Mouse (Mus musculus) myocyte (in vitro differentiated cells): Measurements from ENCODE around the gene Tff2. TPM values are rescaled to one million over a fixed set of nuclear protein-coding genes. Genes with fewer than 3 reads are reported as not detected.

Experiments used
- H3K27me3 ChIP-seq: one replicate; pipeline ENCODE4 v1.6.1; 2011; ENCODE audit not compliant: control insufficient read depth, insufficient read depth, insufficient read length
- H3K36me3 ChIP-seq: one replicate; pipeline ENCODE4 v1.6.1; 2011; ENCODE audit not compliant: control insufficient read depth, insufficient read depth
- H3K4me2 ChIP-seq: one replicate; pipeline ENCODE4 v1.6.1; 2011; ENCODE audit warnings: low read depth, control low read depth
- H3K4me3 ChIP-seq: one replicate; pipeline ENCODE4 v1.5.1; 2011; ENCODE audit warnings: mild to moderate bottlenecking, control low read depth, moderate library complexity
- H3K79me2 ChIP-seq: one replicate; pipeline ENCODE4 v1.6.1; 2011; ENCODE audit not compliant: control insufficient read depth, insufficient read depth
- H3ac ChIP-seq: one replicate; pipeline ENCODE4 v1.6.1; 2011; ENCODE audit not compliant: control insufficient read depth, insufficient read length
- CEBPB ChIP-seq: IDR thresholded peaks from 2 replicates; pipeline ENCODE4 v1.6.1; 2011; ENCODE audit warnings: mild to moderate bottlenecking, moderate library complexity; ENCODE audit not compliant: poor library complexity, insufficient read depth, severe bottlenecking
- E2F4 ChIP-seq: IDR thresholded peaks from one replicate; pipeline ENCODE4 v1.6.1; 2011; ENCODE audit warnings: mild to moderate bottlenecking, control low read depth, moderate library complexity; ENCODE audit not compliant: insufficient read depth
- MAX ChIP-seq: IDR thresholded peaks from one replicate; pipeline ENCODE4 v1.6.1; 2011; ENCODE audit warnings: low read depth, mild to moderate bottlenecking, control low read depth
- MYOD1 ChIP-seq, 3 experiments: IDR thresholded peaks; one replicate each; pipeline ENCODE4 v1.6.1; 2011; ENCODE audit warnings: control low read depth in 2 of 3, low read depth in 2 of 3, mild to moderate bottlenecking in 2 of 3, moderate library complexity in 1 of 3; ENCODE audit not compliant: insufficient read length in 2 of 3, control insufficient read depth in 1 of 3
- MYOG ChIP-seq, 3 experiments: IDR thresholded peaks; one replicate each; pipeline ENCODE4 v1.6.1; 2011; ENCODE audit warnings: control low read depth in 2 of 3, low read depth in 2 of 3, mild to moderate bottlenecking in 2 of 3; ENCODE audit not compliant: insufficient read length in 2 of 3, control insufficient read depth in 1 of 3, insufficient read depth in 1 of 3
- POLR2A ChIP-seq: IDR thresholded peaks from one replicate; pipeline ENCODE4 v1.6.1; 2011; ENCODE audit warnings: low read depth, mild to moderate bottlenecking, control low read depth, moderate library complexity; ENCODE audit not compliant: insufficient read length
- POLR2AphosphoS2 ChIP-seq: IDR thresholded peaks from one replicate; pipeline ENCODE4 v1.6.1; 2011; ENCODE audit warnings: low read depth, control low read depth; ENCODE audit not compliant: insufficient read length
- REST ChIP-seq: IDR thresholded peaks from one replicate; pipeline ENCODE4 v1.6.1; 2011; ENCODE audit warnings: mild to moderate bottlenecking, control low read depth, moderate library complexity; ENCODE audit not compliant: insufficient read depth, insufficient read length
- SRF ChIP-seq: IDR thresholded peaks from one replicate; pipeline ENCODE4 v1.6.1; 2011; ENCODE audit warnings: low read depth; ENCODE audit not compliant: control insufficient read depth, insufficient read length
- TCF12 ChIP-seq: IDR thresholded peaks from one replicate; pipeline ENCODE4 v1.6.1; 2011; ENCODE audit warnings: mild to moderate bottlenecking, control low read depth; ENCODE audit not compliant: poor library complexity, insufficient read depth, severe bottlenecking
- TCF3 ChIP-seq: IDR thresholded peaks from one replicate; pipeline ENCODE4 v1.6.1; 2011; ENCODE audit warnings: low read depth, control low read depth; ENCODE audit not compliant: insufficient read length
- USF1 ChIP-seq: IDR thresholded peaks from one replicate; pipeline ENCODE4 v1.6.1; 2011; ENCODE audit warnings: low read depth, mild to moderate bottlenecking, control low read depth, moderate library complexity
- polyA plus RNA-seq: library from polyadenylated mRNA; unstranded; fragments of >200 nt; fragmentation: generic; extraction: Trizol; gene quantifications from one replicate; pipeline ENCODE4 v1.2.1, GENCODE M21; 2012; ENCODE audit warnings: missing spikeins

Tff2 gene
- polyA plus RNA-seq, 1 experiment, result not detected

DNA sequence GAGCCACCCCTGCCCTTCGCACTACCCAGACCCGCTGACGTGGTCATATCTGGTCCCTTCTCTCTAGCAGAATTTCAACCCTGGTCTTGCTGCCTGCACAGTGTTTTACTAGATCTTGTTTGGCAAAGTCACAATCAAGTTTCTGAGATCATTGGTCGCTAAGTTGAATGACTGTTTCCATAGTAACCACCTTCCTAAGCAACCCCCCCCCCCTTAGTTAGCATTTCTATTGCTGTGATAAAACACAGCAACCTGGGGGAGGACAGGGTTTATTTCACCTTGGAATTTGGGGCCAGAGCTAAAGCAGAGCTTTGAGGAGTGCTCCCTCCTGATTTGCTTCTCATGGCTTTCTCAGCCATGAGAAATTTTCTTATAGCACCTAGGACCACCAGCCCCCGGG lies 49.3 kb downstream of the Tff2 start:
- Histone ChIP-seq H3K27me3 (no peaks in the 10 kb centered on the region), H3K4me2 (no peak overlapping the region), H3K79me2 (no peaks in the 10 kb centered on the region), H3ac (no peak overlapping the region), H3K36me3 (no peaks in the 10 kb centered on the region), H3K4me3 (no peak overlapping the region)
- no peak for TF ChIP-seq TCF3
- TF ChIP-seq MYOG (IDR thresholded peaks at IDR 0.05; ENCODE audit: control insufficient read depth in 1 of 3, insufficient read depth in 1 of 3, insufficient read length in 2 of 3, low read depth in 2 of 3), result no peak
- TF ChIP-seq CEBPB, result no peak
- TF ChIP-seq USF1, result no peak
- TF ChIP-seq POLR2AphosphoS2, result no peak
- no peak for TF ChIP-seq REST
- no peak for TF ChIP-seq SRF
- no peak for TF ChIP-seq POLR2A
- no peak for TF ChIP-seq MYOD1 (IDR thresholded peaks at IDR 0.05; ENCODE audit: control insufficient read depth in 1 of 3, insufficient read length in 2 of 3, low read depth in 2 of 3)
- no peak for TF ChIP-seq TCF12
- TF ChIP-seq E2F4, result no peak
- TF ChIP-seq MAX, result no peak

Other genes starting within 250 kb of the Tff2 start
- gene Glp1r, start 242.5 kb downstream of the Tff2 start, polyA plus RNA-seq, result 1.3 TPM
- not detected for gene Umodl1, start 189.6 kb downstream of the Tff2 start, polyA plus RNA-seq
- gene Abcg1, start 86.6 kb downstream of the Tff2 start, polyA plus RNA-seq, result 0.94 TPM
- not detected for gene Tff3, start 14.6 kb downstream of the Tff2 start, polyA plus RNA-seq
- 0.85 TPM for gene Tff1, start 21.0 kb upstream of the Tff2 start, polyA plus RNA-seq
- not detected for gene Tmprss3, start 54.7 kb upstream of the Tff2 start, polyA plus RNA-seq
- not detected for gene Ubash3a, start 63.6 kb upstream of the Tff2 start, polyA plus RNA-seq
- 0.30 TPM for gene Rsph1, start 133.1 kb upstream of the Tff2 start, polyA plus RNA-seq
- gene Slc37a1, start 142.5 kb upstream of the Tff2 start, polyA plus RNA-seq, result 0.12 TPM
- gene Pde9a, start 241.9 kb upstream of the Tff2 start, polyA plus RNA-seq, result 0.14 TPM